Mouse (Mus musculus) right cerebral cortex, postnatal 14 days (tissue): ENCODE results near the gene Vps37d.

Experiments
- DNase-seq: peaks from one replicate; pipeline ENCODE4 v3.0.0; 2022

Vps37d gene

DNA sequence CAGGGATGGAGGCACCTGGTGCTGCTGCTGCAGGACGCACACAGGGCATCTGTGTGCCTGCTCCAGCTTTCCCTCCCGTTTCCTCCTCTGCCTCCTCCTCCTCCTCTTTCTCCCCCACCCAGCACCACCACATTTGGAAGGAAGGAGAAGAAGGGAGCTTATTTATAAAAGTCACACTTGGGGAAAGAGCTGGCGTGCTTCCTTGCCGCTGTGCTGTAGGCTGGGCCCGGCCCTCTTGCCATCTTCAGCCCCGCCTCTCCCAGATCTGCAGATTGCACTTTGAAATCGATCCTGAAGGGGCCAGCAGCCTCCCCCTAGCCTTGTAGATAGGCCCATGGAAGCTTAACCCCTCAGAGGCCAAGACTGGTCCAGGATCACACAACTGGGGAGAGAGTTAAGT lies 52.2 kb downstream of the Vps37d start:
- DNase-seq: peak; percentile 67

DNA sequence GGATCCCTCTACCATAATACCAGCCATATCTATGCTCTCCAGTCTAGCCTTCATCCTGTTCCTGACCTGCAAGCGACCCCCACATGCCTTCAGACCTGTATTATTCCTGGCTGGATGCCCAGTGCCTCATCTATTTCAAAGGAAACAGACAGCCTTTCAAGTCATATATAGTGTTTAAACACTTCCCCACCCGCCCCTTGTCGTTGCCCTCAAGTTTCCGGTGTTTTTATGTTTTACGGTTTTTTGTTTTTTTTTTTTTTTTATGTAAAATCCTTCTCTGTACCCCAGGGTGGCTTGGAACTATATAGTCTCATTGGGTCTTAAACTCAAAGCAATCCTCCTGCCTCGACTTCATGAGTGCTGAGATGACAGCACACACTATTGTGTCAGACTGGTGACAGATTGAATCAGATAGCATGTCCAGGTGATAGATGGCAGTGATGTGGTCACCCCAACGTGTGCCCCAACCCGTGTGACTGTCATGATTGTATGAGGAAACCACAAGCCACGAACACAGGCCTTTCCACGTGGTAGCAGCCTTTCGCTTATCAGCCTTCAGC lies 53.3 kb downstream of the Vps37d start:
- DNase-seq: no peak

- peak; percentile 85 for DNase-seq
These were observed 54.5 kb downstream of the Vps37d start, which contains the start of gene Stx1a for GRCm38 (mm10) chr5:135023344-135024173. Gene Stx1a (plus strand): TSS chr5:135023482.
